Mouse (Mus musculus): ENCODE measurements at regions not wholly inside any gene's neighbourhood (a gene's known extent, or its start where the extent isn't known, plus 50 kb on each side); places are given as distances from the start of the nearest gene placed in this dataset.

DNA sequence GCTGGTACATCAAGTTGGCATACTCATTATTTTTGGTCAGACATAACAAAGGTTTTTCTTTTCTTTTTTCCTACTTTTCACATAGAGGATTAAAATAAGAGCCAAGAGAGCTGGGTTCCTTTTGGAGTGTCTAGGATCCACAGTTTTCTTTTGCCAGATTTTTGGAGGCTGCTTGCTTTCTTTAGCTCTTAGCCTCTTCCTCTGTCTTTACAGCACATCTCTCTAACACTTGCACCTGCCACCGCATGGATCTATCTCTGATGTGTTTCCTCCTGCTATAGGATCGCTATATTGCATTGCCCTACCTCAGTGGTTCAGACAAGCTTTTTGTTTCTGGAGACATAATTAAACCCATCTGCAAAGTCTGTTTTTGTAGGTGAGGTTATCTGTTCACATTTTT is 339.9 kb downstream of the Rpl10l start:
- no peak for DNase-seq (ENCODE audit: low spot score in 2 of 2)

- DNase-seq (ENCODE audit: low spot score in 2 of 2), result no peak
These were observed 342.0 kb downstream of the Rpl10l start for GRCm38 (mm10) chr12:65942166-65942565.

DNA sequence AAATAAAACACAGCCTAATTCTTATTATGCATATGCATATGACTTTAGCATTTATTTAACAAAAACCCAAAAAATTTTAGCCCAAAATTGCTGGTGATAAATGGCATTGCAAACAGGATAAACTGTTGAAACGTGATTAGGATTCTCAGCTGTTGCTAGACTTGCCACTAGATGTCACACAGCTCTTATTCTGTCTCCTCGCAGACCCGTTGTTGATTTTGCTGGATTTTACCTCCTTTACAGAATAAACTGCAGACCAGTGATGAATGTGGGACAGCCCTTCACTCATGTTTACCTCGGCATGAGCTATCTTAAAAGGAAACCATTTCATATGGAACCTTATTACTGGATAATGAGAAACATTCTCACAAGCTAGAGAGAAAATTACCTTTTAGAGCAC is 352.4 kb downstream of the Rpl10l start:
- DNase-seq (ENCODE audit: low spot score in 2 of 2), result peak; percentile 5 to 36

- no peak for DNase-seq (ENCODE audit: low spot score in 2 of 2)
These were observed 354.4 kb downstream of the Rpl10l start for GRCm38 (mm10) chr12:65929718-65930377.

Data from layer of hippocampus, postnatal 14 days (tissue).